Mouse (Mus musculus): Measurements from ENCODE around the gene Adamts9.

GRCm38 (mm10) chr6:92787376-92787712 lies 155.9 kb downstream of the Adamts9 start:
- TF ChIP-seq CTCF (IDR thresholded peaks at IDR 0.05; ENCODE audit: control insufficient read depth, insufficient read depth, low read length): peak; percentile 48
- no peak for TF ChIP-seq POLR2A (IDR thresholded peaks at IDR 0.05; ENCODE audit: borderline replicate concordance, control insufficient read depth, low read depth, low read length)
